In genomic region chr3:34445354-34445753, GRCm38 (mm10) we compare ENCODE assay signal across 9 mouse cellular contexts.
DNase-seq lines count a peak whose midpoint lies in the region; ATAC-seq and TF ChIP-seq lines count a peak whose summit lies in the region.
"Had no signal": no experiment of that assay in that cellular context is flagged by ENCODE, and none has a peak within 500 bp of the region (broad histone marks: within the 10 kb centered on the region; RNA-seq: fewer than 3 reads in every experiment).

No protein-coding gene starts in this region.

- 41% methylated on average over 7 of the region's 7 CpGs for WGBS in hindbrain, embryonic 10.5 days
- 32% methylated on average over 7 of the region's 7 CpGs for WGBS in midbrain, embryonic 14.5 days
- WGBS in thymus, adult 2 months: 74% methylated on average over 7 of the region's 7 CpGs

- peaks cover 3% of the 10 kb centered on the region for H3K27me3 ChIP-seq in hindbrain, embryonic 10.5 days (ENCODE audit: insufficient read depth, poor library complexity, severe bottlenecking)
- H3K27me3 ChIP-seq in midbrain, embryonic 14.5 days (ENCODE audit: control insufficient read depth, insufficient read depth, low read length): 0 out of 2 replicates have a peak, but pooled peaks cover 3% of the 10 kb centered on the region
- no peaks in the 10 kb centered on the region for H3K27me3 ChIP-seq in thymus, adult 2 months (ENCODE audit: control insufficient read depth, insufficient read depth, low read length)
- H3K27me3 ChIP-seq: liver, embryonic 13.5 days had no signal

- no peak overlapping the region for H3K4me3 ChIP-seq in hindbrain, embryonic 10.5 days
- no peak overlapping the region for H3K4me3 ChIP-seq in midbrain, embryonic 14.5 days (replicated peaks; ENCODE audit: low read depth, low read length)
- no peak overlapping the region for H3K4me3 ChIP-seq in thymus, adult 2 months (ENCODE audit: control insufficient read depth, insufficient read depth, low read length)
- H3K4me3 ChIP-seq: liver, embryonic 13.5 days had no signal

- ATAC-seq in midbrain, embryonic 14.5 days (ENCODE audit: low FRiP score, low TSS enrichment): 0 out of 2 replicates have a peak, but pooled peaks have one; percentile 15

- TF ChIP-seq CTCF in thymus, adult 2 months (IDR thresholded peaks at IDR 0.05; ENCODE audit: borderline replicate concordance, control insufficient read depth, extremely low read depth, insufficient read depth, low read length, poor library complexity): no peak

- H3K36me3 ChIP-seq in hindbrain, embryonic 10.5 days: no peaks in the 10 kb centered on the region
- H3K36me3 ChIP-seq in midbrain, embryonic 14.5 days (ENCODE audit: control insufficient read depth, insufficient read depth, low read length): no peaks in the 10 kb centered on the region
- H3K36me3 ChIP-seq in thymus, adult 2 months (ENCODE audit: control insufficient read depth, insufficient read depth, low read length): no peaks in the 10 kb centered on the region
- H3K36me3 ChIP-seq: liver, embryonic 13.5 days had no signal

- peaks cover 60% of the 10 kb centered on the region for H3K4me1 ChIP-seq in hindbrain, embryonic 10.5 days (replicated peaks)
- H3K4me1 ChIP-seq in midbrain, embryonic 14.5 days (ENCODE audit: control insufficient read depth, insufficient read depth, low read length): peaks cover 18% of the 10 kb centered on the region
- H3K4me1 ChIP-seq in thymus, adult 2 months (replicated peaks; ENCODE audit: control insufficient read depth, insufficient read depth, low read length): no peaks in the 10 kb centered on the region
- H3K4me1 ChIP-seq: liver, embryonic 13.5 days had no signal

- TF ChIP-seq POLR2A in thymus, adult 2 months (IDR thresholded peaks at IDR 0.05; ENCODE audit: control insufficient read depth, extremely low read depth, insufficient read depth, low read length, poor library complexity): no peak

- DNase-seq in layer of hippocampus, adult 11-12 months (ENCODE audit: low spot score): peak; percentile 77
- no peak for DNase-seq in layer of hippocampus, postnatal 25 days (ENCODE audit: extremely low spot score in 1 of 2, low spot score in 1 of 2)
- peak; percentile 16 to 37 for DNase-seq in cerebellum, postnatal 14 days
- DNase-seq in hindbrain, embryonic 10.5 days (ENCODE audit: low spot score): peak; percentile 38
- peak; percentile 62 for DNase-seq in midbrain, embryonic 14.5 days
- DNase-seq in testis, postnatal 10 days (ENCODE audit: low spot score): no peak
- no peak for DNase-seq in spleen, adult 12 weeks (ENCODE audit: low spot score)
- DNase-seq in thymus, adult 2 months: no peak
- DNase-seq: liver, embryonic 13.5 days had no signal

- H3K4me2 ChIP-seq in midbrain, embryonic 14.5 days (ENCODE audit: low read length): no peak overlapping the region
- H3K4me2 ChIP-seq: liver, embryonic 13.5 days had no signal

- H3K9ac ChIP-seq in midbrain, embryonic 14.5 days (replicated peaks; ENCODE audit: low read length): no peak overlapping the region
- H3K9ac ChIP-seq: liver, embryonic 13.5 days had no signal

- H3K27ac ChIP-seq in hindbrain, embryonic 10.5 days: peak overlapping the region; percentile 74
- no peak overlapping the region for H3K27ac ChIP-seq in midbrain, embryonic 14.5 days (replicated peaks; ENCODE audit: low read depth, low read length)
- no peak overlapping the region for H3K27ac ChIP-seq in thymus, adult 2 months (ENCODE audit: control insufficient read depth, insufficient read depth, low read length)
- H3K27ac ChIP-seq: liver, embryonic 13.5 days had no signal

- H3K9me3 ChIP-seq in hindbrain, embryonic 10.5 days: peaks cover 8% of the 10 kb centered on the region
- peaks cover 3% of the 10 kb centered on the region; the same call in 1 of the 2 replicates for H3K9me3 ChIP-seq in midbrain, embryonic 14.5 days (ENCODE audit: control insufficient read depth, low read length)
- H3K9me3 ChIP-seq: liver, embryonic 13.5 days had no signal

Comparison
In these comparisons a context has a peak if more than half of its experiments do, and no peak if none do; other contexts are left out.
1. DNase-seq: peak in layer of hippocampus, adult 11-12 months (single experiment), cerebellum, postnatal 14 days (2 of 2), hindbrain, embryonic 10.5 days (single experiment) and midbrain, embryonic 14.5 days (single experiment); none in layer of hippocampus, postnatal 25 days (0 of 2), testis, postnatal 10 days (single experiment), spleen, adult 12 weeks (single experiment) and thymus, adult 2 months (single experiment).